Mouse (Mus musculus): ENCODE measurements around the gene Nfatc3.

Gene Nfatc3

DNA sequence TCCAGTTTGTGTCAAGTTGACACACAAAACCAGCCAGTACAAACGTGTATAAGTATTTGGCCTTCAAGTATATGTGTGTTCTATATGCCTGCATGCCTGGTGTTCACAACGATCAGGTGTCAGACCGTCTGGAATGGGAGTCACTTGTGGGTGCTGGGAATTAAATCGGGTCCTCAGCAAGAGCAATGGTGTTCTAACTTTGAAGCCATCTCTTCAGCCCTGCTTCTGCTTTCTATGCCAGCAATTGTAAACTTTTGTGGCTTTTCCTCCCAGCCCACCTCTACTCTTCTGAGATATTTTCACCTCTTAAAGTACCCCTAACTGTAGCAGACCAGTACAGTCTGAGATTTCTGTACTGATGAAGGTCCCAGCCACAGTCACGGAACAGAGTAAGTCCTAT, 81.6 kb downstream of the Nfatc3 start:
- ATAC-seq (ENCODE audit: insufficient number of reproducible peaks, low FRiP score, low TSS enrichment) = no peak

DNA sequence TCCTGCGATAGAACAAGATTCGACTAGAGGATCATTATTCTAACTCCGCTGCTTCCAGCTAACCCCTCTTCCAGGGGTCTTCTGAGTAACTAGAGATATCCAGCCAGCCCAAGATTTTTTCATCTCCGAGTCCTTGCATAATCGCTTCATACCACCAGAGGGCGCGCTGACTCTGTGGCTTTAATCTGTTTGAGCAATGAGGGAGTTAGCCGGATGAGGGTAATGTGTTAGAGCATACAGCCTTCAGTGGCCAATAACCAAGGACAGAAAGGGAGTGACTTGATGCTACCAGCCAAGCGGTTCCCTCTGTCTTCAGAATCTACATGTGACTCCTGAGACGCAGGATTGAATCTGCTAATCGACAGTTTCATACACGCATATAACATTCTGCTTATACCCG, 82.1 kb downstream of the Nfatc3 start:
- peak; percentile 70 for ATAC-seq (ENCODE audit: insufficient number of reproducible peaks, low FRiP score, low TSS enrichment)

DNA sequence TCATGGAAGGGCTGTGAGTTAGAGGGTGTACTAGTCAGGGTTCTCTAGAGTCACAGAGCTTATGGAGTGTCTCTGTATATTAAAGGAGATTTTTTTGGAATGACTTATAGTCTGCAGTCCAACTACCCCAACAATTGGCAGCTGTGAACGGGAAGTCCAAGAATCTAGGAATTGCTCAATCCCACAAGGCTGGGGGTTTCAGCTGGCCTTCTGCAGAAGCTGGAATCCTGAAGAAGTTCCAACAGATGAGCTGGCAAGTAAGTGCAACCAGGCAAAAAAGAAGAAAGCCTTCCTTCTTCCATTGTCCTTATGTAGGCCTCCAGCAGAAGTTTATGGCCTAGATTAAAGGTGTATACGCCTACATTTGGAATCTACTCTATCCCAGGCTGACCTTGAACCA, 86.7 kb downstream of the Nfatc3 start:
- ATAC-seq (ENCODE audit: insufficient number of reproducible peaks, low FRiP score, low TSS enrichment) = no peak

DNA sequence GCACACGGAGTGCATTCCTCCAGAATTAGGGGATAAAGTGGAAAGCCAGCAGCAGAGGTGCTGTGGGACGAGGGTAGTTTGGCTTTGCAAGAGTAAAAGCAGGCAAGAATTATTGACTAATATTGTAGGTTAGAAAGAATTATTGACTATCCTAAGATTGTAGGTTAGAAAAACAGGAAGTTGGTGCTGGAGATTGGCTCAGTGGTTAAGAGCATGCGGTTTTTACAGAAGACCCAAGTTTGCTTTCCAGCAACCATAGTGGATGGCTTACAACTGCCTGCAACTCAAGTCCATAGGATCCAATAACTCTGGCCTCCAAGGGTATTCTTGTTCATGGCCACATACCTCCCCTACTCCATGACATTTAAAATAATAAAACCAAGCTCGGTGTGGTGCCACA, 87.4 kb downstream of the Nfatc3 start:
- no peak for ATAC-seq (ENCODE audit: insufficient number of reproducible peaks, low FRiP score, low TSS enrichment)

DNA sequence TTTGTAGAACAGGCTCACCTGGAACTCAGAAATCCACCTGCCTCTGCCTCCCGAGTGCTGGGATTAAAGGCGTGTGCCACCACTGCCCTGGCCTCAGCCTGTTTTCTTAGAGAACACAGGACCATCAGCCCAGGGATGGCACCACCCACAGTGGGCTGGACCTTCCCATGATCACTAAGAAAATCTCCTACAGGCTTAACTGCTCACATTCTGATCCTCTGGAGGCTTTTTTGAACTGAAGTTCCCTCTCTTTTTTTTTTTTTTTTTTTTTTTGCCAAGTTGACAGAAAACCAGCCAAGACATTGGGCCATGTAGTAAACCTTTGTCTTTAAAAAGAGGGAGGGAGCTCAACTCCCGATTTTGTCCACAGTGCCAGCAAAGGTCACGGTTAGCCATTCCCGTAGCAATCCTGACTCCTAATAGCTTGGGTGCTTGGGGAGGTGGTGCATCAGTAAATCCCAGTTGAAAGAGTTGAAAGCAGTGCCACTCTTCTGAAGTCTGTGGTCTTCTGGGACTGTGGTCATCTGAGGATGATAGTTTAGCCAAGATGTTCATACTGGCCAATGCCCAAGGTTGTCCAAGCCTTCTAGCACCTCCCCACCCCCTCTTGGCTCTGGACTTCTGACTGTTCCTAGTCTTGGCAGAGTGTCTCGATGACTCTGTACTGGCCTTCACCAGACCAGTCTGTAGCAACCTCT, 89.4 kb downstream of the Nfatc3 start:
- ATAC-seq (ENCODE audit: insufficient number of reproducible peaks, low FRiP score, low TSS enrichment) = no peak

DNA sequence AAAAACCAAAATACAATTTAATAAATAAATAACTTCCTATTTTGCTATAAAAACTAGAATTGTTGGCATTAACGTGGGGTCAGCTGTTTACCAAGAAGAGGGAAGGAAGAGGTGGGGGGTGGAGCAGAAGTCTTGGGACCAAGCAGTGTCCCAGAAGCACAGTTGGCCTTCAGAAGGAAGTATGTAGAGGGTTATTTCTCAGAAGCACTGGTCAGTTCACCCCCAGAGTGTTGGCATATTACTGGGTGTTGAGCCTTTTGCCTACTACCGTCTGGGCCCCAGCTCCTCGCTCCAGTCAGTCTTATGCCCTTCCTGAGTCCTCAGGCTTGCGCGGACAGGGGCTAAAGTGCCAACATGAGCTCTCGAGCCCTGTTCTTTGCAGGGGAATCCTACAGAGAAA, 90.4 kb downstream of the Nfatc3 start:
- ATAC-seq (ENCODE audit: insufficient number of reproducible peaks, low FRiP score, low TSS enrichment) = no peak

DNA sequence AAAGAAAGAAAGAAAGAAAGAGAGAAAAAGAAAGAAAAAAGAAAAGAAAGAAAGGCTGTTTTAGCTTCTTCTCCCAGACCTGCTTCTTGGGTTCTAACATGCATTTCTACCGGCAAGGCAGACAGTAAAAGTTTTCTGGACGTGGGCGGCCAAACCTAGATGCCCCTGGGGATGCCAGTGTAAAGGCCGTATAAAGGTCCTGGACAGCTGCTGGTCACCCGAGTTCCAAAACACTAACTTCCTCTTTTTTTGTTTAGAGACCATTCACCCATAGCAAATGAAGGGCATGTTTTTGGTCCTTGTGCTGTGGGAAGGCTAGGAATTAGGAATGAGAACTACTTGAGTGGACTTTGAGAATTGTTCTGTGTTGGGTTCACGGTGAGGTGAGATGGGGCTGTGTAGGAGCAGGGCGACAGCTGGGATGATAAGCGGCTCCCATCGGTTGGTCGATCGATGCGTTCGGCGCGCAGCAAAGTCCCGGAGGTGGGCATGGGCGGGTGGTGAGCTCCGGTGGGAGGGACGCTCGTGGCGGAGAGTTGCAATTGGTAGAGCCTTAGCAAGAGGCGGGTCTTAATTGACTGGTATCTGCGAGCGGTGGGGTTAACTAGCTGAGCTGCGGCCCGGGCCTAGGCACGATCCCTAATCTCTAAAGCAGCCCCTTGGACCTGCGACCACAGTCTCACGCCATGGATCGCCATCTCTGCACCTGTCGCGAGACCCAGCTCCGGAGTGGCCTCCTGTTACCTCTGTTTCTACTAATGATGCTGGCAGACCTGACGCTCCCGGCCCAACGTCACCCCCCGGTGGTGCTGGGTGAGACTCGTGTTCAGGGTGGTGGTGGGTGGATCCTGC, 91.4 kb downstream of the Nfatc3 start, which contains the start of gene Pla2g15:
TSS of gene Pla2g15 (plus strand) at position 599 of the 852 bp plus-strand sequence.
- peak; percentile 98 for ATAC-seq (ENCODE audit: insufficient number of reproducible peaks, low FRiP score, low TSS enrichment)

DNA sequence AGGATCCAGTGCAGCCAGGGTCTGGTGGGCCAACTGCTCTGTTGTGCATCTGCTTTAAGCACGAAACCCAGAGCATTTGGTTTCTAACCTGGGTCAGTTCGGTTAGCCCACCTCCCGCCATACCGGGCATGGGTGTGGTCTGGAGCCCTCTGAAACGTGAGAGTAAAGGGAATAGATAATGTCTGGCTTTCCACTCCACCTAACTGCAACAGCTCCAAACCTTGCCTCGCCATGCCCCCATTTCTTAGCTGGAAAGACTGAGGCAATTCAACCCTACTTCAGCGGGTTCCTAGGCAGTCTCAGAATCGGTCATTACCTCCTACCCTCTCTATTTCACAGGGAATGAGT, 92.0 kb downstream of the Nfatc3 start:
- ATAC-seq (ENCODE audit: insufficient number of reproducible peaks, low FRiP score, low TSS enrichment) = no peak

DNA sequence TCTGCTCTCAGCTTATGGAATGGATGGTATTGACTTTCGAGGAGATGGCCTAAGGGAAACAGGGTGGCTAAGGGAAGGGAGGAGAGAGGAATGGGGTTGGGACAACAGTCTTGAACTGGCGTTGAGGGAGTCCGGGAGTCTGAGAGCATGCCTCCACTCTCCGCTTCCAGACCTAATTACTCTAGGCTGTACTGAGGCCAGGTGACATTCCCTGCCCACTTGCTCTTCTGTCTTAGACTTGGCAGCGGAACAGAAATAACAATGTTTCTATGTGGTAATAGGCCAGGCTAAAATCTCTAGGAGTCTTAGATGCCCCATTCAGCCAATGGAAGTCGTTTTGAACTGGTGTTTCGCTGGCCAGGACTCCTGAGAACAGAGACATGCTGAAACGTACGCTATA, 92.4 kb downstream of the Nfatc3 start:
- no peak for ATAC-seq (ENCODE audit: insufficient number of reproducible peaks, low FRiP score, low TSS enrichment)

DNA sequence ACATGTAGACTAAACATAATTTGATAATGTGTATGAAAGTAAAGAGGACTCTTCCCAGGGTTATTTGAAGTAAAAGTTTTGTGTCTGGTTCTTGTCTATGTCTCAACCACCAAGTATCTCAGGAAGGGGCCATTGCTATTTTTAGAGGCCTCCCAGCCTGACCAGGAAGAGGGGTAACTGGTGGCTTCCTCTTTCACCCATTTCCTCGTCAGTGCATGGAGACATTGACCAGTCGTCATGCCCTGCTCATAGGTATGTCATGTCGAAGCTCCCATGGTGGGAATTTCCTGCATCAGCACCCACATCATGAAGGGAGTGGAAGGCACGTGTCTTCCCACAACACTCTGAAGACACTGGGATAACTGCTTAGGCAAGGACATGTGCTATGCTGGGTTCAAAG, 94.2 kb downstream of the Nfatc3 start:
- no peak for ATAC-seq (ENCODE audit: insufficient number of reproducible peaks, low FRiP score, low TSS enrichment)

DNA sequence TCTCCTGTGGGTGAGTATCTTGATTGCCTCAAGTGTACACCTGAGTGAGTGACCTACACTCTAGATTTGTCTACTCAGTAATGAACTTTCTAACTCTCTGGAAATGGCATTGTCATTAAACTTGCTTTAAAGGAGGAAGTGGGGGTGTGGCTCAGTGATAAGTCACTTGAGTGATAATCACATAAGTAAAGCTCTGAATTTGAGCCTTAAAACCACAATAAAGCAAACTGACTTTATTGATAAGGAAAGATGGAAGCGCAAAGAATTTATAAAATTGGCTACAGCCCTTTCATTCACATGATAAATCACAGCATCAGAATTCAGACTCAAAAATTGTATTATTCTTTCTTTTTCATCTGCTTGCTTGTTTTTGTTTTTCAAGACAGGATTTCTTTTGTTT, 98.8 kb downstream of the Nfatc3 start:
- ATAC-seq (ENCODE audit: insufficient number of reproducible peaks, low FRiP score, low TSS enrichment) = no peak

DNA sequence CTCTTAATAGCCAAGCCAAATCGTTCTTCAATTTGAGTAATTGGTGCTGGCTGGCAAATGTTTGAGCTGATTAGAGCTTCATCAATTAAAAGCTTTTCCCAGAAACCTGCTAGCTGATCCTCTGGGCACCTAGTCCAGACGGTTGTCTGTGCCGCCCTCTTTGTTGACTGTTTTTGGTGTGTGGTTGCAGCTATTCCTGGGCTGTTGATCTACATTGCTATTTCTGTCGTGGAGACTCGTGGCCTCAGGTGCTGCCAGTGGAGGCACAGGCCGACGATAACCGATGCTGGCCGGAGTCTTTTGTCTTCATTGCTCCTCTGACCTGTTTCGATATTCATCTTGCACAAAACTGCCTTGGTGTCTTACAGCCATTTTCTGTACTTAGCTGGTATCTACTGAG, 99.7 kb downstream of the Nfatc3 start:
- ATAC-seq (ENCODE audit: insufficient number of reproducible peaks, low FRiP score, low TSS enrichment) = no peak

DNA sequence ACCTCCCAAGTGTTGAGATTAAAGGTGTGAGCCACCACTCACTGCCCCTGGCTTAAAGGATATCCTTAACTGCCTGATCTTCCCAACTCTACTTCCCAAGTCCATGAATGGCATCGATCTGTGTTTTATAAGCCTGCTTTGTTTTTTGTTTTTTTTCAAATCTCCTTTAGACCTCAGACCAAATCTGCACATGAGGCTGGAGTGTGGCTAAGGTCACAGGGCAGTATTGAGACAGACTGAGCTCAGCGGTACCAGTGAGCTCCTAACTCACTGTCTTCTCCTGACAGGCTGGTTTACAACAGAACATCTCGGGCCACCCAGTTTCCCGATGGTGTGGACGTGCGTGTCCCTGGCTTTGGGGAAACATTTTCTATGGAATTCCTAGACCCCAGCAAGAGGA, 101.2 kb downstream of the Nfatc3 start:
- ATAC-seq (ENCODE audit: insufficient number of reproducible peaks, low FRiP score, low TSS enrichment) = no peak

DNA sequence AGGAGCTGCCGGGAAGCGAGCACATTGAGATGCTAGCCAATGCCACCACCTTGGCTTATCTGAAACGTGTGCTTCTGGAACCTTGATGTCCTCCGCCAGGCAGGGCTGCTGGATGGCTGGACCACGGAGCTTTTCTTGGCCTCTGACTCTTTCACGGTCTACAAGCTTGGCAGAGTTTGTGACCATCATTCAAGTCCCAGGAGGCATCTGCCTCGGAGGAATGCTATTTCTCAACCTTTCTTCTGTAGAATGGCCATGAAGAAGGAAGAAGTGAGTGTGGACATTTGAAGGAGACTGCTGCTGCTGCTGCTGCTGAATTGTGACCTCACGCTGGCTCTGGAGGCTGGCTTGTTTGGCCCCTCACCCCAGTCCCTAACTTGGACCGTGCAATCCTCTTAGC, 104.6 kb downstream of the Nfatc3 start:
- no peak for ATAC-seq (ENCODE audit: insufficient number of reproducible peaks, low FRiP score, low TSS enrichment)

DNA sequence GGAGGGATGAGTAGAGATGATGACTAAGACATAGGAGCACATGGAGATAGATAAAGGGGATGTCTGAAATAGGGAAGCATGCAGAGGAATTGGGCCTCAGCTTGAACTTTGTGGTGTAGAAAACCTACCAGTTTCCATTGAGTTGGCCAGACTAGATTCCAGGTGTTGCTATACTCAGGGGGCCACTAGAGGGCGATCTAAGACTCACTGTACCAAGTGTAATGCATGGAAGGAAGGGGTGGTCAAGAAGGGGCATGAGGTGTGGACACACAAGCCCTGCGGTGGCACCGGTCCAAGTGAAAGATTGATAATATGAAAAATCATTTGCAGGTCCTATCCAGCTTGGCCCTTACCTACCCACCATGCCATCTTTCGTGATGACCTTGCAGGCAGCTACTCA, 106.8 kb downstream of the Nfatc3 start:
- no peak for ATAC-seq (ENCODE audit: insufficient number of reproducible peaks, low FRiP score, low TSS enrichment)

DNA sequence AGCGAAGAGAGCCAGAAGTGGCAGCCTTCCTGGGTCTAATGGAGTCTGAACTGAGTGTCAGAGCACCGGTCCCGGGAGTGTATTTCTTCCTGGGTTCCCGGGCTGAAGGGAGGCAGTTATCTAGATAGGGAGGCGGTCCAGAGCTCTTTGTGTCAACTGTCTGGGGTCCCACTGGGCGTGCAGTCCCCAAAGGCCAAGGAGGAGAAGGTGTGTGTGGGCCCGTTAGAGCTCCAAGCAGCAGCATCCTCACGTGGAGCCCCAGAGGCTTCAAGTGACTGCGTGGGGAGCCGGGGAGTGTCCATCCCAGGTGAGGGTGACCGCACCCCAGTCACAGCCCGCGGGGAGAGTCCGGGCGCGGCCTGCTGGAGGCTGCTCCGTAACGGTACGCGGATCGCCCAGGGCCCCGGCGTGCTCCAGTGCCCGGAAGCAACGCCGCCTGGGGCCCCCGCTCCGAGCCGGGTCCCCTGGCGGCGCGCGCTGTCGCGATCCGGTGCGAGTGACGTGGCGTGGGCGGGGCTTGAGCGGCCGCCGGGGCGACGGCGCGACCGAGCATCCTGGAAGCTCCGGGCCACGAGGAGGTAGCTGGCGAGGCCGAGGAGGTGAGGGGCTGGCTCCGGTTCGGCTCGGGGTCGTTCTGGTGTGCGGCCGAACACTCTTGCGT, 109.8 kb downstream of the Nfatc3 start, which contains the start of gene Slc7a6:
TSS of gene Slc7a6 (plus strand) at position 502 of the 661 bp plus-strand sequence.
- ATAC-seq (ENCODE audit: insufficient number of reproducible peaks, low FRiP score, low TSS enrichment) = peak; percentile 90

DNA sequence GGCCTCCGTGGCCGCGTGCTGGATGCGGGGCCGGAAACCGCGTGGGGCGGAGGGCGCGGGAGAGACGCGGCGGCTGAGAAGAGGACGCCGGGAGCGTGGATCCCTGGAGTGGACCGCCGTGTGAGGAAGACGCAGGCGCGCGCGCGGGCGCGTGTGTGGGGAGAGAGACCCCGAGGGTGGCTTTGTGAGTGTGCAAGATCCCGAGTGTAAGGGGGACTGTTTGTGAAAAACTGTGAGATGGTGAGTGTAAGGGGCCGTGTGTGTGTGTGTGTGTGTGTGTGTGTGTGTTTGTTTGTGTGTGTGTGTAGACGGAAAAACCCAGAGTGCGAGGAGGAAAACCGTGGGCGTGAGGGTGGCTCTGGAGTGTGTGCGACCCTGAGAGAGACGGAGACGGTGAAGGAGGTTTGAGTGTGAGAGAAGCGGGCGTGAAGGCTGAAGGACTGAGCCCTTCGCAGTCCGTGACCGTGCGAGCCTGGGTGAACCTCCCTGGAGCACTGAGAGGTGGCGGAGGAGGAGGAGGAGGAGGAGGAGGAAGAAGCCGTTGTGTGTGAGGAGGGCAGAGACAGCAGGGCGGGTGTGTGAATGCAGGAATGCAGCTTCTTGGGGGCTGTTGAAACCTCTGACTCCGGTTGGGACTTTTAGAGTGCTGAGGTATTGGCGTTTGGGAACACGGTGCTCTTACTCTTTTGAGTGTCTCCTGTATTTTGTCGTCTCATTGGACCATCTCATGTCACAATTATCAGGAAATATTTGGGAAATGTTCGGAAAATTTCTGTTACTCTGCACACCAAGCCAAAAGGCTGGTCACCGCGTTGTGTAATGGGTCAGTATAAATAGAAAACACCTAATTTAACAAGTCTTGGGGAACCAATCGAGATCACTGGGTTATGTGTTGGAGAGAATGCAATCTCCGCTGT, 110.6 kb downstream of the Nfatc3 start:
- ATAC-seq (ENCODE audit: insufficient number of reproducible peaks, low FRiP score, low TSS enrichment) = peak; percentile 56

DNA sequence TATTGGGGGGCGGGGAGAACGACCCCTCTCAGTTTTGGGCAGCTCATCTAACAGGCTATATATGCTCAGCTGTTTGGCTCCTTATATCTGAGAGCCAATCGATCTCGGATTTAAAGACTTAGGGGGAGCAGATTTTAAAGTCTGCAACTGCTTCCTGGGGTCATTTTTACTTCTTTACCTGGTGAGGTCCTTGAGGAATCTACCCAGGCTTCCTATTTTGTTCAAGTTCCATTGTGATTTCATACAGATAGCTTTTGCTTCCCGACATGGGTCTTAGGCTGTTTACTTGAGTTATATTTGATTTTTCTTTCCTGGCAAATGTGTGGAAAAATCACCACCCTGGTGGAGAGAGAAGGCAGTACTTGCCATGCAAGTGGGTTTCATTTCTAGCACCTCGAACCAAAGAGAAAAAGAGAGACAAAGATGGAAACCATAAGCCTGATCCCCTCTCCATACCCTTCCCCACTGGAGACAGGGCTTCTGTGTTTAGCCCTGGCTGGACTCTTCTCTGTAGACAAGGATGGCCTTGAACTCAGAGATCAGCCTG, 111.4 kb downstream of the Nfatc3 start:
- ATAC-seq (ENCODE audit: insufficient number of reproducible peaks, low FRiP score, low TSS enrichment) = no peak

DNA sequence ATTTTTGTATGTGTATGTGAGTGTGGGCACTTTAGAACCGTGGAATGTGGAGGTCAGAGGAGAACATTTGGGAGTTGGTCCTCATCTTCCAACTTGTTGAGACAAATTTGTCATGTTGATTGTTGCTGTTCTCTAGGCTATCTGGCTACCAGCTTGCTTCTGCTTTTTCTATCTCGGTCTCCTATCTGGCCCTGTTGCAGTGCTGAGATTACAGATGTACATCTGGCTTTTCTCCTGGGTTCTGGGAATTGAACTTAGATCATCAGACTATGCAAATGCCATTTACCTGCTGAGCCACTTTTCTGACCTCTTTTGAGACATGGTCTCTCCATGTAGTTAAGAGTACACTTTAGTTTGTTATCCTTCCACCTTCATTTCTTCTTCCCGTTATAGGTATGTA, 114.9 kb downstream of the Nfatc3 start:
- ATAC-seq (ENCODE audit: insufficient number of reproducible peaks, low FRiP score, low TSS enrichment) = no peak

DNA sequence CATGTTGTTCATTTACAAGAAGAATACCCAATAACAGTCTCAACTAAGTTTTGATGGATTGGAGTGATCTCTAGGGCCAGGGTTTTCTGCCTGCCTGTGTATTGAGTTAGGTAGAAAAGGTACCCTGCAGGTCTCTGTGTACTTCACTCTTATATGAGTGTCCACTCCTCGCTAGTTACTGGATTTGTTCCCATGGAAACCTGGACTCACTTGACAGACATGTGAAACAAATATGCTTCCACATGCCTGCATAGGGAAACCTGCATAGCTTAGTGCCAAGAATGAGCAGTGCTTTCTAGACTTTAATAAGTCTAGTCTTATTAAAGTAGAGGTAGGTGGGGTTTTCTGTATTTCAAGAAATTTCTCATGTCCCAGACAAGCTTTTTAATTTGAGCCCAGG, 118.3 kb downstream of the Nfatc3 start:
- no peak for ATAC-seq (ENCODE audit: insufficient number of reproducible peaks, low FRiP score, low TSS enrichment)

Data from cerebellum, adult (tissue).